Mouse (Mus musculus) adipocyte (in vitro differentiated cells): ENCODE measurements around the gene Mrgprf.

Experiments used
- DNase-seq: peaks from one replicate; pipeline ENCODE4 v3.0.0-alpha.2; 2016; ENCODE audit warnings: low spot score

Mrgprf gene

DNA sequence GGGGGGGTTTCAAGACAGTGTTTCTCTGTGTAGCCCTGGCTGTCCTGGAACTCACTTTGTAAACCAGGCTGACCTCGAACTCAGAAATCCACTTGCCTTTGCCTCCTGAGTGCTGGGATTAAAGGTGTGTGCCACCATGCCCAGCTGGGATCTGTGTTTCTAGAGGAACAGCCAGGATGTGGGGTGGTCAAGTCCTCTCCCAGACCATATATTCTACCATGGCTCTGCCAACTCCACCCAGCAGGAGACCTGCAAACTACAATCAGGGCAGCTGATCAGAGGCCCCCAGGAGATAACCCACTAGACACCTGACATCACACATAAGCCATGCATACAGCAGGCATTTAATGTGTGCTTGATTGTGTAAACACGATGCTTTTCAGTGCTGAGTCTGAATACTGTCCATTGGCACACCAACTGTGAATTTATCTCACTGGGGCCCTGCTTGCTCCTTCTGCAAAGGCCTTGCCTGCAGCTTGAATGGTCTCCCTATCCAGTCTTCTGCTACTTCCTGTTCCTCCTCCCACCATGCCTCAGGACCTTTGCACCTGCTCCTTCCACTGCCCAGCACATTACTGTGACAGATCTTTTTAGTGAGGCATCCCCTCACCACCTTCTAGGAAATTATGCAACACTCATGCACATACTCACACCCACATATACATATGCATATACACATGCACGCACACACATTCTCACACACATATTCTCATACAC lies 35.1 kb downstream of the Mrgprf start:
- no peak for DNase-seq

DNA sequence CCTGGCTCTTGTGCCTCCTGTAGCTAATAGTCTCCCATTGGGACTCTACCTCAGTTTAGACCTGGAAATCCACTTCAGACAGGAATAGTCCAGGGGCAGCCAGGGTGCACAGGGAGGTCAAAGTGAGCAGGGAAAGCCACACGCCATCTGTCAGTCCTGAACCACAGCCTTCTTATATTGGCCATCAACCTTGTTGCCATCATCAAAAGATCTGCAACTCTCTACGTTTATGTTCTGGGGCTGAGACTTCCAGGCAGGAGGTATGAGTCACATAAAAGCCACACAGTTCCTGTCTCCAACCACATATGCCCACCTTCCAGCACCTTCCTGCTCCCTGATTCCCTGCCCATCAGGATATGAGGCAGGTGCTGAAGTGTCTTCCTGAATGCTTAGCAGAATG lies 37.3 kb downstream of the Mrgprf start:
- no peak for DNase-seq

DNA sequence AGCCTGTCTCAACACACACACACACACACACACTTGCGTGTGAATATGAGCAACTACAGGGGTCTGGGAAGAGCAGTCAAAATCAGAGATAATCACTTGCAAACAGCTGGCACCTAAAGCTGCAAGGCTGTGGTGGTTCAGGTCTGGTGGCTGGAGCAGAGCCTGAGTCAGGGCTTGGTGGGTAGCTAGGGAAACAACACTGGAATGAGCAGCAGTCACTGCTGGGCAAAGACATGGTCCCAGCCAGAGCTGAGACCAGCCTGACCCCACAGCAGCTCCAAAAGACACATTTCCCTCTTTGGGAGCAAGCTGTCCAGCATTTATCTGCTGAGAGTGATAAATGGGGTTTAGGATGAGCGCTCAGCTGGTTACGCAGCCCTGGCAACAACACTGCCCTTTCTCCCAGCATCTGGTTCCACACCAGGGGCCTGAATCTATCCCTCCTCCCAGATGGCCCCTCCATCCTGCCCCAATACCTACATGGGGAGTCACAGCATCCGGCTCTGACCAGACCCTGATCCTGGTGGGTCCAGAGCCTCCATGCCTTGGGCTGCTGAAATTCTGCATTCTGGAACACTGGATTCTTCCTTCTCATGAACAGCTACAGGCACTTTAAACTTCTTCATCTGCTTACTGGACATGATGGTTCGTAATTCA lies 39.7 kb downstream of the Mrgprf start:
- DNase-seq: no peak
